Mouse (Mus musculus): ENCODE data around the gene Rhov.

DNA sequence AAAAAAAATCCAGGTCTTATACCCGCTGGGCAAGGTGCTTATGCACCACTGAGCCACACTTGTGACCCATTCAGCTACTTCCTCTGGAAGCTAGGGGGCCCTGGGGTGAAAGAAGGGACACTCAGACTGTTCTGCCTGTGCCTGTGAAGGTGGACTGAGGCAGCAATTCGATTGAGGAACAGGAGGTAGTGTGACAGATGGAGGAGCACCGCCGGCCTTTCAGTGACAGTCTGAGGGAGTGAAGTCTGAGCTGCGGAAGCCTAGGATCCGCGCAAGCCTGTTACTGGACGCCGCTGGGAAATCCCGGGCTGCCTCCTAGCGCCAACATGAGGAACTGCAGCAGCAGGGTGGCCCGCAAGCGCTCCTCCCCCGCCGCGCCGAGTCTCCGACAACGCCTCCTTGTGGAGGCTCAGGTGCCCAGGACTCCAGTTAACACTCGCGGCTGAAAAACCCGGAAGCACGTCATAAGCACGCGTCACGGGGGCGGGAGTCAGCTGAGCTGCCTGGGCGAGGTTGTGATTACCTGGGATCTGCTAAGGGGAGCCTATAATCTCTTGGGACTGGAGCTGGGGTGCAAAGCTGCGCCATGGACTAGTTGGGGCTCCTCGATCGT lies 17.3 kb upstream of the Rhov start, which contains the start of gene Vps18:
- TF ChIP-seq CTCF (conservative IDR thresholded peaks at IDR 0.05; ENCODE audit: insufficient read depth, insufficient read length, low read depth, low read length) (peak; percentile 93), POLR2A (IDR thresholded peaks at IDR 0.05; ENCODE audit: low read depth, low read length) (no peak)

All from kidney, adult 2 months (tissue).